Mouse (Mus musculus): ENCODE measurements at regions not wholly inside any gene's neighbourhood (a gene's known extent, or its start where the extent isn't known, plus 50 kb on each side); places are given as distances from the start of the nearest gene placed in this dataset.
A peak's percentile ranks its signal among the peaks of the same experiment; 100 is the strongest.

DNA sequence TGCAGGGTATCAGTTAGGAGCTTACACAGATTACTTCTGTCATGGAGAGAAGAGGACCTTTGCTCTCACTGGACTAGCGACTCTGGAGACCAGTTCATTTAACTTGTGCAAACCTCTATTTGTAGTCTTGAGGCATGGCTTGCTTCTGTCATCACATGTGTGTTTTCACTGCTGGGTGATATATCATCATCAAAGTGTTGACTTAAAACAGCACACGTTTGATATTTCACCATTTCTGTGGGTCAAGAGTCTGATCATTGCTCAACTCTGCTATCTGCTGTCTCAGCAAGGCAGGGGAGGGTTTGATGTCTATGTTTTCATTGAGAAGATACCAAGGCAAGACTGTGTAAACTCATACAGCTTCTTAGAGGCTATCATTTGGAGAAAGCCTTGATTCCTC is 126.0 kb upstream of the 4930583I09Rik start:
- TF ChIP-seq POLR2A (IDR thresholded peaks at IDR 0.05; ENCODE audit: extremely low read depth, insufficient read depth, low read length) (no peak), CTCF (IDR thresholded peaks at IDR 0.05; ENCODE audit: low read depth, low read length) (no peak)
- WGBS: 13% methylated on average over 2 of the region's 2 CpGs
- no peak overlapping the region for H3K27ac ChIP-seq (replicated peaks; ENCODE audit: insufficient read depth, low read depth, low read length)

GRCm38 (mm10) chr17:64957495-64957894 is 121.6 kb upstream of the 4930583I09Rik start:
- no peaks in the 10 kb centered on the region for H3K4me1 ChIP-seq (ENCODE audit: control insufficient read depth, insufficient read depth, low read length)
- no peaks in the 10 kb centered on the region for H3K36me3 ChIP-seq (ENCODE audit: control insufficient read depth, insufficient read depth, low read length)
- H3K4me3 ChIP-seq (ENCODE audit: insufficient read depth, low read depth, low read length): no peak overlapping the region
- 37% methylated on average over 9 of the region's 9 CpGs for WGBS
- H3K27me3 ChIP-seq (ENCODE audit: control insufficient read depth, insufficient read depth, low read length): no peaks in the 10 kb centered on the region
- no peak overlapping the region for H3K27ac ChIP-seq (replicated peaks; ENCODE audit: insufficient read depth, low read depth, low read length)
- TF ChIP-seq CTCF (IDR thresholded peaks at IDR 0.05; ENCODE audit: low read depth, low read length) (no peak), POLR2A (IDR thresholded peaks at IDR 0.05; ENCODE audit: extremely low read depth, insufficient read depth, low read length) (no peak)
- no peak overlapping the region for H3K9ac ChIP-seq (ENCODE audit: low read depth, low read length)
- no peaks in the 10 kb centered on the region for H3K79me2 ChIP-seq (ENCODE audit: control insufficient read depth, insufficient read depth, low read length)
- DNase-seq (ENCODE audit: extremely low read depth, low read depth, low spot score): no peak

More for the DNA sequence above, 126.0 kb upstream of the 4930583I09Rik start:
- Histone ChIP-seq H3K4me3 (ENCODE audit: insufficient read depth, low read depth, low read length) (no peak overlapping the region), H3K27me3 (ENCODE audit: control insufficient read depth, insufficient read depth, low read length) (no peaks in the 10 kb centered on the region), H3K9ac (ENCODE audit: low read depth, low read length) (no peak overlapping the region), H3K4me1 (ENCODE audit: control insufficient read depth, insufficient read depth, low read length) (no peaks in the 10 kb centered on the region), H3K79me2 (ENCODE audit: control insufficient read depth, insufficient read depth, low read length) (no peaks in the 10 kb centered on the region), H3K36me3 (ENCODE audit: control insufficient read depth, insufficient read depth, low read length) (no peaks in the 10 kb centered on the region)
- DNase-seq (ENCODE audit: extremely low read depth, low read depth, low spot score): peak; percentile 25

DNA sequence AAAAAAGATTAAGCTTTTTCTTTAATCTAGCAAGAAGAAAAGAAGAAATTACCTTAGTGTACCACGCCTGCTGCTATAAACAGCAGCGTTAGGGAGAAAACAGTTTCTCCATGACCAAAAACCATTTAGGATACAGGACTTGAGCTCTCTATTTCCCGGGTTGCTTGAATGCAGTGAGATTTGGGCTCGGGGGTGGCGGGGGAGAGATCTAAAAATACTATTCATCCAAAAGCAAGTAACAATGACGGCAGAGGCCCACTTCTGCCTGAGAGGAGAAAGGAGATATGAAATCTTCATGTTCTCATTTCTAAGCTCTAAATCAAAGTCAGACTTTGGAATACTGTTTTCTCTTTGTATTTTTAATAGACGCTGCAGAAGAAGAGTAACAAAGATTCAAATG is 120.6 kb upstream of the 4930583I09Rik start:
- TF ChIP-seq CTCF (IDR thresholded peaks at IDR 0.05; ENCODE audit: low read depth, low read length) (no peak), POLR2A (IDR thresholded peaks at IDR 0.05; ENCODE audit: extremely low read depth, insufficient read depth, low read length) (no peak)
- WGBS: 76% methylated on average over 7 of the region's 7 CpGs

DNA sequence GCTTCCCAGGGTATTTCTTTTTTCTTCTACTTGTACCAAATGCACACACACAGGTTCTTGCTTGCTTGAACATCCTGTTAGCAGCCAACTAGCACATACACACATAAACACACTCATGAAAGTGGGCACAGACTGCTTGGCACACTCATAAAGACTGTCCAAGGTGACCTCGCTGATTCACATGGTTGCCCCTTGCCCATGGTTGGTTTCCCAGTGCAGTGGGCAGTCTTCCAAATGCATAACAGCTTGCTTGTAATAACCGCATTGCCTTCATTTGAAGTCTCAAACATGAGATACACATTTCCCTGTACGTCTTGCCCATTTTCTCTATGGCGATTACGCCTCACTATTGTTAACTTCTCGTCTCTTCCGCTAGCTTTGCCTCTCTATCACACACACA is 117.4 kb upstream of the 4930583I09Rik start:
- 95% methylated on average over 7 of the region's 7 CpGs for WGBS
- DNase-seq (ENCODE audit: extremely low read depth, low read depth, low spot score): no peak
- no peaks in the 10 kb centered on the region for H3K79me2 ChIP-seq (ENCODE audit: control insufficient read depth, insufficient read depth, low read length)

More for the DNA sequence above, 120.6 kb upstream of the 4930583I09Rik start:
- no peak for DNase-seq (ENCODE audit: extremely low read depth, low read depth, low spot score)
- no peak overlapping the region for H3K27ac ChIP-seq (replicated peaks; ENCODE audit: insufficient read depth, low read depth, low read length)
- H3K79me2 ChIP-seq (ENCODE audit: control insufficient read depth, insufficient read depth, low read length): no peaks in the 10 kb centered on the region
- H3K9ac ChIP-seq (ENCODE audit: low read depth, low read length): no peak overlapping the region
- no peaks in the 10 kb centered on the region for H3K36me3 ChIP-seq (ENCODE audit: control insufficient read depth, insufficient read depth, low read length)
- H3K4me3 ChIP-seq (ENCODE audit: insufficient read depth, low read depth, low read length): no peak overlapping the region
- no peaks in the 10 kb centered on the region for H3K4me1 ChIP-seq (ENCODE audit: control insufficient read depth, insufficient read depth, low read length)
- H3K27me3 ChIP-seq (ENCODE audit: control insufficient read depth, insufficient read depth, low read length): no peaks in the 10 kb centered on the region

DNA sequence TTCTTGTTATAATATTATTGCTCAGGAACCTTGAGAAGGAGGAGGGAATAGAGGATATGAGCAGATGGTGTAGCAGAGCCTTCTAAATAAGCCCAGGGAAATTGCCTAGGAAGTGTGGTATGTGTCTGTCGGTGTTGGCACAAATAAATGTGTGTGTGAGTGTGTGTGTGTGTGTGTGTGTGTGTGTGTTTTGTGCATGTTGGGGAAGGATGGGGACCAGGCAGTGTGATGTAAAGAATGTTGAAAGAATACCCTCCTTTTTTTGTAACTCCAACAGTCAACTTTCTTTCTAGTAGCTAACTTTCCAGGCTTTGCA is 115.7 kb upstream of the 4930583I09Rik start:
- DNase-seq (ENCODE audit: extremely low read depth, low read depth, low spot score): no peak
- 67% methylated on average over 1 of the region's 1 CpGs for WGBS
- H3K9ac ChIP-seq (ENCODE audit: low read depth, low read length): no peak overlapping the region
- H3K27me3 ChIP-seq (ENCODE audit: control insufficient read depth, insufficient read depth, low read length): no peaks in the 10 kb centered on the region
- no peaks in the 10 kb centered on the region for H3K36me3 ChIP-seq (ENCODE audit: control insufficient read depth, insufficient read depth, low read length)
- no peak overlapping the region for H3K4me3 ChIP-seq (ENCODE audit: insufficient read depth, low read depth, low read length)
- no peak overlapping the region for H3K27ac ChIP-seq (replicated peaks; ENCODE audit: insufficient read depth, low read depth, low read length)
- H3K79me2 ChIP-seq (ENCODE audit: control insufficient read depth, insufficient read depth, low read length): no peaks in the 10 kb centered on the region
- H3K4me1 ChIP-seq (ENCODE audit: control insufficient read depth, insufficient read depth, low read length): no peaks in the 10 kb centered on the region
- TF ChIP-seq POLR2A (IDR thresholded peaks at IDR 0.05; ENCODE audit: extremely low read depth, insufficient read depth, low read length): no peak

More for the DNA sequence above, 117.4 kb upstream of the 4930583I09Rik start:
- Histone ChIP-seq H3K4me1 (ENCODE audit: control insufficient read depth, insufficient read depth, low read length) (no peaks in the 10 kb centered on the region), H3K36me3 (ENCODE audit: control insufficient read depth, insufficient read depth, low read length) (no peaks in the 10 kb centered on the region), H3K4me3 (ENCODE audit: insufficient read depth, low read depth, low read length) (no peak overlapping the region), H3K27me3 (ENCODE audit: control insufficient read depth, insufficient read depth, low read length) (no peaks in the 10 kb centered on the region), H3K27ac (replicated peaks; ENCODE audit: insufficient read depth, low read depth, low read length) (no peak overlapping the region), H3K9ac (ENCODE audit: low read depth, low read length) (no peak overlapping the region)
- TF ChIP-seq POLR2A (IDR thresholded peaks at IDR 0.05; ENCODE audit: extremely low read depth, insufficient read depth, low read length): no peak
- TF ChIP-seq CTCF (IDR thresholded peaks at IDR 0.05; ENCODE audit: low read depth, low read length): no peak

DNA sequence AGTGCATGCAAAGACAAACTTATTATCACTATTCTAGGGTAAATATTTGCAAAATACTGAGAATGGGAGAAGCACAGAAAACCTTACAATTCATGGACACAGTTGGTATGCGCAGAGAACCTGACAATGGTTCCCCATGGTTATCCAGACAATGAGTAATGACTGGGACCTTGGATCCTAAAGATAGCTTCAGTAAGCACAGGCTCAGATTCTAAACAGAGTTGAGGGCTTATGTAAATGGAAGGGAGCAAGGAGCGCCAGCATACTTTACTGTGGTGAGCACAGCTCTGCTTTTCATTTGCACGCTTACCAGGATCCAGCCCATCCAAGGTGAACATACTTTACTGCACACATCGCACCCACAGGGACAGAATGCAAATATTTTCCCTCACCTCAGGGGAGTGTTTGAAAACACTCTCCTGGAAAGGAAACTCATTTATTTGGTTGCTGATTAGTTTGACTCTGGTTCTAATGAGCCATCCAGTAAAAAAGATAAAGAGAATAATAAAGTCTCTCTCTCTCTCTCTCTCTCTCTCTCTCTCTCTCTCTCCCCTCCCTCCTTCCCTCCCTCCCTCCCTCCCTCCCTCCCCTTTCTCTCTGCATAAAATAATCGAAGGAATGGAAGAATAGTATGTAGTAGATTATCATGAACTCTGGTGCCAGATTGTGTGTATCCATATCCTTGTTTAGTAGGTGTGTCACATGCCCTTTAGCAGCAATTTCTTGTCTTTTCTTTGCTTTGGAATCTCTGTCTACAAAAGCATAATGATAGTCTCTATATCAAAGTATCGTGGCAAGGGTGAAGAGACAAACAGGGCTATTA is 115.1 kb upstream of the 4930583I09Rik start:
- Histone ChIP-seq H3K27me3 (ENCODE audit: control insufficient read depth, insufficient read depth, low read length) (no peaks in the 10 kb centered on the region), H3K36me3 (ENCODE audit: control insufficient read depth, insufficient read depth, low read length) (no peaks in the 10 kb centered on the region), H3K79me2 (ENCODE audit: control insufficient read depth, insufficient read depth, low read length) (no peaks in the 10 kb centered on the region), H3K27ac (replicated peaks; ENCODE audit: insufficient read depth, low read depth, low read length) (no peak overlapping the region), H3K4me1 (ENCODE audit: control insufficient read depth, insufficient read depth, low read length) (no peaks in the 10 kb centered on the region), H3K4me3 (ENCODE audit: insufficient read depth, low read depth, low read length) (no peak overlapping the region), H3K9ac (ENCODE audit: low read depth, low read length) (no peak overlapping the region)
- 44% methylated on average over 6 of the region's 6 CpGs for WGBS
- DNase-seq (ENCODE audit: extremely low read depth, low read depth, low spot score): no peak
- no peak for TF ChIP-seq CTCF (IDR thresholded peaks at IDR 0.05; ENCODE audit: low read depth, low read length)
- TF ChIP-seq POLR2A (IDR thresholded peaks at IDR 0.05; ENCODE audit: extremely low read depth, insufficient read depth, low read length): no peak
